Mouse (Mus musculus): ENCODE measurements around the gene Mrpl48. TPM values are rescaled to one million over a fixed set of nuclear protein-coding genes. Genes with fewer than 3 reads are reported as not detected.

The Mrpl48 gene
- polyA plus RNA-seq, 1 experiment from 2014 or later, result 78.9 TPM

DNA sequence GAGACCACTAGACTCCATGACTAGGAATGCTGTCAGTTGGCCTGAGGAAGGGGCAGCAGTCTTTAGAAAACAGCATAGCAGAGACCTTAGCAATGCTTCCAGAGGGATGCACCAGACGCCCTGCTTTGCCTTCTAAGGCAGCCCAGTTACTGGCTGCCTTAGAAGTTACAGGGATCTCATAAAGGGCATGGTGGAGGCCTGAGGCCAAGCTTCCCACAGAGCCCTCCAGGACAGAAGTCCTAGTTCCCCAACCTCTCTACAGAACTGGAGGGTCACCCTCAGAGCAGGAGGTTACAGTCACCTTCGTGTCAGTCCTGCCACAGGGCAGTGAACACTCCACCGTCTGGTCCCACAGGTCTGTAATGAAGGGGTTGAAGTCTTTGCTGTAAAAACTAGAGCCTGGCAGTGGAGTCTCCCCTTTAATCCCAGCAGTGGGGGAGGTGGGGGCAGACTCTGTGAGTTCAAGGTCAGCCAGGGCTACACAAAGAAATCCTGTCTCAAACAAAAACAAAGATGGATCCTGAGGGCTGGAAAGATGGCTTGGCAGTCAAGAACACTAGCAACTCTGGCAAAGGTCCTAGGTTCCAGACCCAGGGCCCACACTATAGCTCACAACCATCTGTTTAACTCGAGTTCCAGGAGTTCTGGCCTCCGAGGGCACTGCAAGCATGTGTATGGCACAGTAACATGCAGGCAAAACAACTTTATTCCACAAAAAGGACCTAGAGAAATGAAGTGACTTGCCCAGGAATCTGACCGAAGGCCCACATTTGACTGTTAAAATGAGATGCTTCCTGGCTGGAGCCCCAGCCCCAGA is 106.9 kb downstream of the Mrpl48 start:
- no peak overlapping the region for H3K4me2 ChIP-seq
- no peaks in the 10 kb centered on the region for H3K9me3 ChIP-seq (ENCODE audit: control insufficient read depth, low read length)
- H3K4me3 ChIP-seq (ENCODE audit: low read depth, low read length), result no peak overlapping the region
- no peak overlapping the region for H3K9ac ChIP-seq (ENCODE audit: low read depth, low read length)
- H3K4me1 ChIP-seq (replicated peaks; ENCODE audit: control insufficient read depth, insufficient read depth, low read length), result peaks cover 22% of the 10 kb centered on the region
- no peak for DNase-seq (ENCODE audit: low spot score)
- WGBS, result 74% methylated on average over 6 of the region's 6 CpGs
- peak; percentile 37 for ATAC-seq (replicated peaks; ENCODE audit: low FRiP score)
- no peaks in the 10 kb centered on the region for H3K27me3 ChIP-seq (replicated peaks; ENCODE audit: control insufficient read depth, insufficient read depth, low read length)
- H3K27ac ChIP-seq (ENCODE audit: low read depth, low read length), result peak overlapping the region; percentile 57; the same call in 1 of the 2 replicates
- H3K36me3 ChIP-seq (ENCODE audit: control insufficient read depth, insufficient read depth, low read length), result peaks cover 35% of the 10 kb centered on the region

DNA sequence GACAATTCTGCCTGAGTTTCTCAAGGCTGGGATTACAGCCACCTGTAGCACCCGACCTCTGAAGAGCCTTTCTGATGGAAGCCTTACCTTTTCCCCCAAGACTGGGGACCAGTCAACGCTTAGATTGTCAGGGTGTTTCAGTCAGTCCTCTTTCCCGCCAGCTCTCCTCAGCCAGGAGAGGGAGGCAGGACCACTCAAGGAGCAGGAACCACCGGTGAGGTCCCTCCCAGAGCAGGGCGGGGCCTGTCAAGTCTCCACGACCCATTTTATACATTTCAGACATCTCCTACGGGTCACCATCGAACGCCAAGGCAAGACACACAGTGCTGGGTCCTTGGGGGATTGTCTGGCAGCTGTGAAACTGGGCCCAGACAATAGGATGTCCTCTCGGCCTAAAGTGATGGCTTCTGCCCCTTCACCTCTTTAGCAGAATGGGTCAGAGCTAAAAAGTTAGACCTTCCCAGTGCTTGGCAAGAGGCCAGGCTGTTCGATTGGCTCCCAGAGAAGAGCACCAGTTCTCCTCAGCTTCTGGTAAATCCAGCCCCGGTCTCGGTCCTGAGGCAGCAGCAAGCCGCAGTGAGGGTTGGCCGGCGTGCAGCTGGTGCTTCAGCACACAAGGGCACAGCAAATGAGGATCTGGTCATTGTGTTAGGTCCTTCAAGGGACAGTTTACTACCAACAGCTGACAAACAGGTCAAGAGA is 107.7 kb downstream of the Mrpl48 start:
- H3K36me3 ChIP-seq (ENCODE audit: control insufficient read depth, insufficient read depth, low read length), result peaks cover 40% of the 10 kb centered on the region
- peak; percentile 7; the same call in 1 of the 2 replicates for ATAC-seq (replicated peaks; ENCODE audit: low FRiP score)
- peak overlapping the region; percentile 57 for H3K27ac ChIP-seq (ENCODE audit: low read depth, low read length)
- DNase-seq (ENCODE audit: low spot score), result no peak
- no peak overlapping the region for H3K4me3 ChIP-seq (ENCODE audit: low read depth, low read length)
- H3K9ac ChIP-seq (ENCODE audit: low read depth, low read length), result no peak overlapping the region
- H3K27me3 ChIP-seq (replicated peaks; ENCODE audit: control insufficient read depth, insufficient read depth, low read length), result no peaks in the 10 kb centered on the region
- H3K9me3 ChIP-seq (ENCODE audit: control insufficient read depth, low read length), result no peaks in the 10 kb centered on the region
- no peak overlapping the region for H3K4me2 ChIP-seq
- H3K4me1 ChIP-seq (replicated peaks; ENCODE audit: control insufficient read depth, insufficient read depth, low read length), result peaks cover 30% of the 10 kb centered on the region
- 76% methylated on average over 16 of the region's 16 CpGs for WGBS

DNA sequence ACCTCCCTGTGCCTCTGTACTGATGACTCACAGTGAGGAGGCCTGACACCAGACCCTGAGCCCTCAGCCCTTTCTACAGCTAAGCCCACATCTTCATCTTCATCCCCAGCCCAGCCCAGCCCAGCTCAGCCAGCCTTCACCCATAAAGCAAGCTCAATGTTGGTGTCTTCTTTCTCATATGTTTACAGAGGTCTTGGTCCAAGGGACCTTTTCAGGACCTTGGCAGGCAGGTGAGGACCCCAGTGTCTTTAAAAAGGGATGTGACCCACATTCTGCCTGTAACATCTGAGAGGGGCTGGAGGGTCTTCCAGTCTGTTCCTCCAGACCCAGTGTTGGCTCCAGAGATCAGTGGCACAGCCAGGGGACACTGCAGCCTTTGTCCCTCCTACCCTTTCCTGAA is 108.6 kb downstream of the Mrpl48 start:
- DNase-seq (ENCODE audit: low spot score) (no peak), ATAC-seq (replicated peaks; ENCODE audit: low FRiP score) (no peak)
- peaks cover 38% of the 10 kb centered on the region for H3K4me1 ChIP-seq (replicated peaks; ENCODE audit: control insufficient read depth, insufficient read depth, low read length)
- no peak overlapping the region for H3K4me3 ChIP-seq (ENCODE audit: low read depth, low read length)
- no peak overlapping the region for H3K4me2 ChIP-seq
- no peaks in the 10 kb centered on the region for H3K9me3 ChIP-seq (ENCODE audit: control insufficient read depth, low read length)
- no peak overlapping the region; the same call in 1 of the 2 replicates for H3K9ac ChIP-seq (ENCODE audit: low read depth, low read length)
- peak overlapping the region; percentile 57; the same call in 1 of the 2 replicates for H3K27ac ChIP-seq (ENCODE audit: low read depth, low read length)
- H3K27me3 ChIP-seq (replicated peaks; ENCODE audit: control insufficient read depth, insufficient read depth, low read length), result no peaks in the 10 kb centered on the region
- peaks cover 40% of the 10 kb centered on the region for H3K36me3 ChIP-seq (ENCODE audit: control insufficient read depth, insufficient read depth, low read length)

DNA sequence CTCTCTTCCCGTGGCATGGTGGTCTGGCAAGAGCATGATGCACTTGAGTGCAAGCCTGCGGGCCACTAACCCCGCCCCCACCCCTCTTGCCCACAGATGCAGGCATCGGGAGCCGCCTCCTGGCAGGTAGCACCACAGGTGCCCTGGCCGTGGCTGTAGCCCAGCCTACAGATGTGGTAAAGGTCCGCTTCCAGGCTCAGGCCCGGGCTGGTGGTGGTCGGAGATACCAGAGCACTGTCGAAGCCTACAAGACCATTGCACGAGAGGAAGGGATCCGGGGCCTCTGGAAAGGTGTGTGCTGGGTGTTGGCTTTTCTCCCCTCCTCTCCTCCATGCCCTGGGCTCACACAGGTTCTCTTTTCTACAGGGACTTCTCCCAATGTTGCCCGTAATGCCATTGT is 110.1 kb downstream of the Mrpl48 start:
- WGBS, result 95% methylated on average over 13 of the region's 13 CpGs
- H3K4me2 ChIP-seq, result no peak overlapping the region
- no peaks in the 10 kb centered on the region for H3K27me3 ChIP-seq (replicated peaks; ENCODE audit: control insufficient read depth, insufficient read depth, low read length)
- peaks cover 37% of the 10 kb centered on the region for H3K4me1 ChIP-seq (replicated peaks; ENCODE audit: control insufficient read depth, insufficient read depth, low read length)
- H3K4me3 ChIP-seq (ENCODE audit: low read depth, low read length), result no peak overlapping the region
- H3K9me3 ChIP-seq (ENCODE audit: control insufficient read depth, low read length), result no peaks in the 10 kb centered on the region
- no peak overlapping the region for H3K27ac ChIP-seq (ENCODE audit: low read depth, low read length)
- no peak for ATAC-seq (replicated peaks; ENCODE audit: low FRiP score)
- H3K9ac ChIP-seq (ENCODE audit: low read depth, low read length), result no peak overlapping the region
- H3K36me3 ChIP-seq (ENCODE audit: control insufficient read depth, insufficient read depth, low read length), result peaks cover 40% of the 10 kb centered on the region
- DNase-seq (ENCODE audit: low spot score), result no peak

DNA sequence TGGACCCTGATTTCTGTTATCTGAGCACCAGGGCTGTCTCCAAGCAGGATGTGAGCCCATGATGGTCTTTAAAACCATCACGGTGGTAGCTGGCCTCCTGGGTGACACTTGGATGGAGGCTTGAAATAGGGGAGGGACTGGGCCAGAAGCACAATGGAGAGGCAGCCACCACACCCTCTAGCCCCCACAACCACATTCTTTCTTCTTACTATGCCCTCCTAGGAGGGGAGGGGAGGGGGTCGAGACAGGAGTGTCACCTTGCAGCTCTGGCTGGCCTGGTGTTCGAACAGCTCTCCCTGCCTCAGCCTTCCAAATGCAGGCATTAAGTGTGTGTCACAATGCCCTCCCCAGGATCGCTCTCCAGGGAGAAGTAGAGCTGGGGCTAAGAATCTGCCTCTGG is 110.7 kb downstream of the Mrpl48 start:
- ATAC-seq (replicated peaks; ENCODE audit: low FRiP score) (no peak), DNase-seq (ENCODE audit: low spot score) (no peak)
- Histone ChIP-seq H3K9ac (ENCODE audit: low read depth, low read length) (no peak overlapping the region), H3K4me2 (no peak overlapping the region; the same call in 1 of the 2 replicates), H3K4me1 (replicated peaks; ENCODE audit: control insufficient read depth, insufficient read depth, low read length) (peaks cover 33% of the 10 kb centered on the region), H3K27ac (ENCODE audit: low read depth, low read length) (no peak overlapping the region), H3K9me3 (ENCODE audit: control insufficient read depth, low read length) (no peaks in the 10 kb centered on the region), H3K27me3 (replicated peaks; ENCODE audit: control insufficient read depth, insufficient read depth, low read length) (no peaks in the 10 kb centered on the region), H3K4me3 (ENCODE audit: low read depth, low read length) (no peak overlapping the region), H3K36me3 (ENCODE audit: control insufficient read depth, insufficient read depth, low read length) (peaks cover 40% of the 10 kb centered on the region)
- 88% methylated on average over 4 of the region's 4 CpGs for WGBS

DNA sequence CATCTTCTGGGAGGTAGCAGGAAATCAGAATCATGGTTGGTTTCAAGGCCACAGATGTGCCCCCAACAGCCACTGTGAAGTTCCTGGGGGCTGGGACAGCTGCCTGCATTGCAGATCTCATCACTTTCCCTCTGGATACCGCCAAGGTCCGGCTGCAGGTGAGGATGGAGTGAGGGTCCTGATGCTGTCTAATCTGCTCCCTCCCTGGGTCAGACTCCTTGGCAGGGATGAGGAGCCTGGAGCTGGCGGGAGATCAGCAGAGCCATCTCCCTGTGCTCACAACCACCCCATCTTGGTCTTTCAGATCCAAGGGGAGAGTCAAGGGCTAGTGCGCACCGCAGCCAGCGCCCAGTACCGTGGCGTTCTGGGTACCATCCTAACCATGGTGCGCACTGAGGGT is 111.3 kb downstream of the Mrpl48 start:
- Histone ChIP-seq H3K4me1 (replicated peaks; ENCODE audit: control insufficient read depth, insufficient read depth, low read length) (peaks cover 35% of the 10 kb centered on the region), H3K4me3 (ENCODE audit: low read depth, low read length) (peak overlapping the region; percentile 80), H3K36me3 (ENCODE audit: control insufficient read depth, insufficient read depth, low read length) (peaks cover 40% of the 10 kb centered on the region), H3K27ac (ENCODE audit: low read depth, low read length) (peak overlapping the region; percentile 15; the same call in 1 of the 2 replicates), H3K4me2 (peak overlapping the region; percentile 90), H3K9me3 (ENCODE audit: control insufficient read depth, low read length) (no peaks in the 10 kb centered on the region), H3K27me3 (replicated peaks; ENCODE audit: control insufficient read depth, insufficient read depth, low read length) (no peaks in the 10 kb centered on the region), H3K9ac (ENCODE audit: low read depth, low read length) (no peak overlapping the region)
- DNase-seq (ENCODE audit: low spot score), result no peak
- 97% methylated on average over 9 of the region's 9 CpGs for WGBS
- no peak for ATAC-seq (replicated peaks; ENCODE audit: low FRiP score)

DNA sequence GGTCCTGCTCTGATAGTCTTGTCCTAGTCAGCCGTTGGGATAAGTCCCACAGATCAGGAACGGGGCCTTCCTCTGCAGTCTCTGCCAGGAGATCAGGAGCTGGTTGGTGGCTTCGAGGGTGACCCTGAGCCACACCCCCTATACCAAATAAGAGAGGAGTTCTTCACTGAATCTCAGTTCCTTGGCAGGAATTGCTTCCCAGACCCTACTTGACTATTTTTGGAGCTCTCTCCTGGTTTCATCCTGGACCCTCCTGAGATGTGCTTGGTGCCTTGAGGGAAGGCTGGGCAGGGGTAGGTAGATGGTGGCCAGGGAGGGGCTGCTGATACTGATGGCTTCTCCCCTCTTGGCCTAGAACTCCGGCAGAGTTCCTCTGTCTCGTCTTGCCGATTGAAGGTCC is 111.7 kb downstream of the Mrpl48 start:
- ATAC-seq (replicated peaks; ENCODE audit: low FRiP score) (no peak), DNase-seq (ENCODE audit: low spot score) (no peak)
- Histone ChIP-seq H3K27me3 (replicated peaks; ENCODE audit: control insufficient read depth, insufficient read depth, low read length) (no peaks in the 10 kb centered on the region), H3K4me2 (peak overlapping the region; percentile 90), H3K36me3 (ENCODE audit: control insufficient read depth, insufficient read depth, low read length) (peaks cover 40% of the 10 kb centered on the region), H3K4me3 (ENCODE audit: low read depth, low read length) (peak overlapping the region; percentile 80), H3K9me3 (ENCODE audit: control insufficient read depth, low read length) (no peaks in the 10 kb centered on the region), H3K4me1 (replicated peaks; ENCODE audit: control insufficient read depth, insufficient read depth, low read length) (peaks cover 36% of the 10 kb centered on the region), H3K9ac (ENCODE audit: low read depth, low read length) (peak overlapping the region; percentile 80; the same call in 1 of the 2 replicates), H3K27ac (ENCODE audit: low read depth, low read length) (peak overlapping the region; percentile 15; the same call in 1 of the 2 replicates)
- 81% methylated on average over 6 of the region's 6 CpGs for WGBS

All from liver, embryonic 11.5 days (tissue).